Mouse (Mus musculus) forebrain, embryonic 15.5 days (tissue): Measurements from ENCODE around the gene Actn3. TPM values are rescaled to one million over a fixed set of nuclear protein-coding genes. Genes with fewer than 3 reads are reported as not detected.
"Not testable (repeated sequence)": the region's sequence is repeated elsewhere in the genome, so short reads cannot be mapped to it uniquely, and the experiment has no call there.

Experiments used
- ATAC-seq: fragments of 200-750 bp; cut with Nextera tagmentation; replicated peaks from 2 replicates; pipeline ENCODE4 v1.8.0; 2017; ENCODE audit warnings: mild to moderate bottlenecking, moderate TSS enrichment, moderate library complexity
- H3K27ac ChIP-seq: fragments of 300-500 bp; sonication (generic); replicated peaks from 2 replicates; pipeline ENCODE4 v1.5.1; 2015; ENCODE audit warnings: mild to moderate bottlenecking, inconsistent platforms
- H3K27me3 ChIP-seq: fragments of 300-500 bp; sonication (generic); 2 replicates; pipeline ENCODE4 v1.6.1; 2015; ENCODE audit warnings: inconsistent platforms
- H3K36me3 ChIP-seq: fragments of 300-500 bp; sonication (generic); 2 replicates; pipeline ENCODE4 v1.6.1; 2015; ENCODE audit warnings: mild to moderate bottlenecking, inconsistent platforms
- H3K4me1 ChIP-seq: fragments of 300-500 bp; sonication (generic); 2 replicates; pipeline ENCODE4 v1.6.1; 2015; ENCODE audit warnings: inconsistent platforms
- H3K4me2 ChIP-seq: fragments of 300-500 bp; sonication (generic); replicated peaks from 2 replicates; pipeline ENCODE4 v1.6.1; 2015; ENCODE audit warnings: mild to moderate bottlenecking, inconsistent platforms
- H3K4me3 ChIP-seq: fragments of 300-500 bp; sonication (generic); 2 replicates; pipeline ENCODE4 v1.5.1; 2015; ENCODE audit warnings: mild to moderate bottlenecking, inconsistent platforms
- H3K9ac ChIP-seq: fragments of 300-500 bp; sonication (generic); replicated peaks from 2 replicates; pipeline ENCODE4 v1.6.1; 2015; ENCODE audit warnings: mild to moderate bottlenecking, inconsistent platforms
- H3K9me3 ChIP-seq: fragments of 300-500 bp; sonication (generic); 2 replicates; pipeline ENCODE4 v1.6.1; 2016; ENCODE audit warnings: inconsistent platforms
- WGBS: fragments of 180-500 bp; shearing (Covaris S2); methylation state at CpG from one replicate; pipeline ENCODE4 v1.1.7; 2015; ENCODE audit warnings: mixed read lengths; 5-methylcytosine and 5-hydroxymethylcytosine counted together
- polyA plus RNA-seq: library from polyadenylated mRNA; unstranded; fragments of >200 nt; fragmentation: Nextera tagmentation; extraction: Ambion mirVana; gene quantifications from 2 replicates; pipeline ENCODE4 v1.2.1, GENCODE M21; 2015

Actn3 gene
- polyA plus RNA-seq, 1 experiment from 2014 or later = 0.73 TPM

DNA sequence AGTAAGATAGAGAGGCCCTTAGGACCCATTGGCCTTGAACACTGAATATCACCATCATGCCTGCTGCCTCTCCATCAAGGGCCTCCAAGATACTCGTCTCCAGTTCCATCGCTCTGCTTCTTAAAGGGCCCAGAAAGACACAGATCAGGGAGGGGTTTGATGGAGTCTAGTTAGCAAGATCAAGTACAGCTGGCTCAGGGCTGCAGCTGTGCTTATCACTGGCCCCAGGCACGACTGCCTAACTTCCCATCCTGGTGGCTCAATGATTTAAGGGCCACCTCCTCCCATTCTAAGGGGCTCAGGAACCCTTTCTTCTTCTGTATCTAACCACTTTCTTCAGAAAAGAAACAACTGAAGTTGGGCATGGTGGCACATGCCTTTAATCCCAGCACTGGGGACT is 14.1 kb upstream of the Actn3 start:
- Histone ChIP-seq H3K4me1 (no peaks in the 10 kb centered on the region), H3K27ac (no peak overlapping the region), H3K9ac (no peak overlapping the region), H3K4me3 (no peak overlapping the region), H3K4me2 (no peak overlapping the region), H3K27me3 (no peaks in the 10 kb centered on the region), H3K36me3 (peaks cover 22% of the 10 kb centered on the region; the same call in 1 of the 2 replicates), H3K9me3 (no peaks in the 10 kb centered on the region)
- WGBS = 80% methylated on average over 3 of the region's 3 CpGs
- no peak for ATAC-seq

DNA sequence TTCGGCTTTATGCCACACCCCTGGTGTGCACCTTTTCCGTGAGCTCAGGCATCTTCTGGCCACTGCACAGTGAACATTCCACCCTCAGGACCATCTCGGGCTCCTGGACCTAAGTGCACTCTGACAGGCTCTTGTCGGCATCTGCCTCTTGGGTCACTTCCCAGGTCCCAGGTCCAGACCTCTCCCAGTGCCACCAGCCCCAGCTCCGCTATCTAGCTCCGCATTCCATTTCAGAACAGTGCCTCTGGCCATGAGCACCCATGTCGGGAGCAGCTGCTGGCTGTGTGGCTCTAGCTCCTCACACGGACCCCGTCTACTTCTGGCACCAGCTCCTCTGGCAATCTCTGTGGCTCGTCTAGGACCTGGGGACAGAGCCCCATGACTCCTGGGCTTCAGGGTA is 12.1 kb upstream of the Actn3 start:
- H3K27me3 ChIP-seq = no peaks in the 10 kb centered on the region
- H3K4me2 ChIP-seq = no peak overlapping the region
- peaks cover 22% of the 10 kb centered on the region; the same call in 1 of the 2 replicates for H3K36me3 ChIP-seq
- no peak overlapping the region for H3K4me3 ChIP-seq
- H3K4me1 ChIP-seq = no peaks in the 10 kb centered on the region
- no peak overlapping the region for H3K27ac ChIP-seq
- 89% methylated on average over 10 of the region's 10 CpGs for WGBS
- H3K9ac ChIP-seq = no peak overlapping the region
- no peak for ATAC-seq
- H3K9me3 ChIP-seq = no peaks in the 10 kb centered on the region

DNA sequence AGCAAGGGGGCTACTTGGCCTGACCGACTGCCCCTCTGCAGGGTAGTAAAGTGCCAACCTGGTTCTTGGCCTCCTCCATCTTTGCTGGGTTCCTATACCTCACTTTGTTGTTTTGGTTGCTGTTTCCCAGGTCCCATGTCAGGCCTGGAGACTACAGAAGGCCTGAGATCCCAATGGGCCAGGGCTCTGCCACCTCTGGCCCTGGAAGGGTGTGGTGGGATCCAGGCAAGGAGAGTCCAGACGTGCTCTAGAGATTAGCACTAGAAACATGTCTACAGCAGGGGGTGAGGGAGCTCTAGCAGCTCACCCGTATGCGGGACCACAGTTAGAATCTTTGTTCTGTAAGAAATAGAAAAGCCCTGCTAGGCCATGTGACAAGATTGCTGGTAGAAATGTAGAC is 6.3 kb upstream of the Actn3 start:
- Histone ChIP-seq H3K36me3 (no peaks in the 10 kb centered on the region), H3K4me2 (no peak overlapping the region), H3K27ac (no peak overlapping the region), H3K27me3 (no peaks in the 10 kb centered on the region), H3K9ac (no peak overlapping the region), H3K9me3 (no peaks in the 10 kb centered on the region), H3K4me1 (peaks cover 7% of the 10 kb centered on the region), H3K4me3 (no peak overlapping the region)
- no peak for ATAC-seq
- 83% methylated on average over 4 of the region's 4 CpGs for WGBS

DNA sequence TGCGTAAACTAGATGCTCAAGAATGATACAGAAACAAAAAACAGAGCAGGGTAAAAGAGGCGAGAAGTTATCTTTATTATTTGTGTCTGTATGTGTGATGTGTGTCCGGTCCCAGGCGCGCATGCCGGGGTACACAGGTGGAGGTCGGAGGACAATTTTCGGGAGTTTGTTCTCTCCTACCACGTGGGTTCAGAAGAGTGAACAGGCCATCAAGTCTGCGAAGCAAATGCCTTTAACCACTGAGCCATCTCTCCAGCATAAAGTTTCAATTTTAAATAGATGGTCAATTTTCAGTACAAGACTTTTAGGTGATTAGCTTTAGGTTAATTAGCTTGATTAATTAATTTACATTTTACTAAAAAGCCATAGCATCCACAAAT is 1.6 kb upstream of the Actn3 start:
- Histone ChIP-seq H3K27ac (no peak overlapping the region), H3K36me3 (no peaks in the 10 kb centered on the region), H3K4me2 (peak overlapping the region; percentile 90), H3K4me1 (peaks cover 16% of the 10 kb centered on the region), H3K9me3 (no peaks in the 10 kb centered on the region), H3K27me3 (peaks cover 3% of the 10 kb centered on the region; the same call in 1 of the 2 replicates), H3K4me3 (peak overlapping the region; percentile 91), H3K9ac (peak overlapping the region; percentile 84; the same call in 1 of the 2 replicates)
- ATAC-seq = no peak
- 64% methylated on average over 10 of the region's 10 CpGs for WGBS

DNA sequence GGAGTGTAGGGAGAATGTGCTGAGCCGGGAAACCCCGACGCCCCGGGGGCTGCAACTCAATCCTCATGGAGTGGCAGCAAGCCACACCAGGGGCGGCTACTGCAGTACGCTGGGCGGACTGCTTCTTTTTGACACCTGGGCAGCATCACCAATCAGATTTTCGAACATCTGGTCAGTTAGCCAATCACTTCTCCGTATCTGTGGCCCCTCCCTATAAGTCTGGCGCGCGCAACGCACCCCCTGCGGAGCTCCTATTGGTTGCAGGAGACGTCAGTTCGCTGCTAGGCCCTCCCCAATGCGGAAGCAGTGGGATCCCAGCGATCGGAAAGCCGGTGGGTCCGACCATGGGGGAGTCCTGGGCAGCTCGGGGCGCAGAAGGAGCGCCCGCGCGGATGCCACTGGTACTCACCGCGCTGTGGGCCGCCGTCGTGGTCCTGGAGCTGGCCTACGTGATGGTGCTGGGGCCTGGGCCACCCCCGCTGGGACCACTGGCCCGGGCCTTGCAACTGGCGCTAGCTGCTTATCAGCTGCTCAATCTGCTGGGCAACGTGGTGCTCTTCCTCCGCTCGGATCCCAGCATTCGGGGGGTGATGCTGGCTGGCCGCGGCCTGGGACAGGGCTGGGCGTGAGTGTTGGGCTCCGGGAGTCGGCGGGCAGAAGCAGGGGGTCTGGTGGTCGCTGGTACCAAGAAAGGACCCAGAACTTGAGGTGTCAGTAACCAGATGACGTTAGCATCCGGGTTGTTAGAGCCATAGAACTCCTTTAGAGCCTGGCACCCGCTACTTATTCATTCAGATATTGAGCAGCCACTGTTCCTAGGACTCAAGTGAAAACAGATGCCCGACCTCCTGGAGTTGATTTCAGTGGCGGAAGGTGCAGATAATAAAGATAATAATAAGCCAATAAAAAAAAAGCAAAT is 955 bp upstream of the Actn3 start, which contains the start of gene Zdhhc24:
TSS of gene Zdhhc24 (plus strand) at position 264 of the 919 bp plus-strand sequence.
- peak within 1 kb of the TSS; percentile 91 for H3K4me3 ChIP-seq
- peak within 1 kb of the TSS; percentile 90 for H3K4me2 ChIP-seq
- WGBS = 1% methylated on average over 52 of the region's 52 CpGs
- no peaks in the 10 kb centered on the region for H3K9me3 ChIP-seq
- peak within 1 kb of the TSS; percentile 84 for H3K9ac ChIP-seq
- H3K27ac ChIP-seq = peak within 1 kb of the TSS; percentile 59
- H3K27me3 ChIP-seq = peaks cover 3% of the 10 kb centered on the region; the same call in 1 of the 2 replicates
- H3K36me3 ChIP-seq = no peaks in the 10 kb centered on the region
- peak; percentile 98 for ATAC-seq
- peaks cover 16% of the 10 kb centered on the region for H3K4me1 ChIP-seq

DNA sequence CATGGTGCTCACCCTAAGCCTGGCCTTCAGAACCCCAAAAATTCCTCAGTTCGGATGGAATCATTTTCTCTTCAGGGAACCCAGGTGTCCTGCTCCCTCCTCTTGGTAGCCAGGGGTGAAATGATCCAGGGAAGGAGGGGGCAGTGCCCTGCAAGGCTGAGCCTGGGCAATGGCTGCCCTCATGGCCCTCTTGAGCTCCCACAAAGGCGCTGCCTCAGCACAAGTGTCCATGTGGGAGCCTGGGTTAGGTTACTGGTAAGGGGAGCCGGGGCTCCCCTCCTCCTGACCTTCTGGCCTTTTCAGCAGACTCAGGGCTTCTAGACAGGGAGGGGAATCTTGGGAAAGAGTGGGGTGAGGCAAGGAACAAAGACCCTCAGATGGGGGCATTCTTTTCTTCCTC is 954 bp downstream of the Actn3 start:
- H3K9ac ChIP-seq = no peak overlapping the region
- no peaks in the 10 kb centered on the region for H3K36me3 ChIP-seq
- WGBS = 66% methylated on average over 3 of the region's 3 CpGs
- no peaks in the 10 kb centered on the region for H3K9me3 ChIP-seq
- H3K27me3 ChIP-seq = peaks cover 3% of the 10 kb centered on the region; the same call in 1 of the 2 replicates
- no peak for ATAC-seq
- no peak overlapping the region for H3K4me2 ChIP-seq
- peaks cover 16% of the 10 kb centered on the region for H3K4me1 ChIP-seq
- H3K4me3 ChIP-seq = no peak overlapping the region
- no peak overlapping the region for H3K27ac ChIP-seq

DNA sequence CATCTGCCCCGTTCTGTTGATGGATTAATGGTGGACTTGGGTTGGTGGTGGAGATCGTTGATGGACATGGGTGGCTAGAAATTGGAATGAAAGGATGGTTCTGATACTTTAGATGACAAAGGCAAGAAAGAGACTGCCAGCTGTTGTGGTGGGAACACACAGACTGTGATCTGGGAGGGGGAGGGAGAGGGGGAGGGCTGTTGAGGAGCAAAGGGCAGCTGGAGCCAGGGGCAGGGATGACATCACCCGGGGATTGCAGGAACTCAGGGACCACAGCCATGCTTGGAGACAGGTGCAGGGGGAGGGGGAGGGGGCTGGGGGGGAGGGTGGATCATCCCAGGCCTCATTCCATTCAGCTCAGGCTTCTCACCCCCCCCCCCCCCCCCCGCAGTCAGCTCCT is 1.5 kb downstream of the Actn3 start:
- Histone ChIP-seq H3K27ac (no peak overlapping the region), H3K27me3 (peaks cover 3% of the 10 kb centered on the region; the same call in 1 of the 2 replicates), H3K4me3 (no peak overlapping the region), H3K4me2 (no peak overlapping the region), H3K36me3 (no peaks in the 10 kb centered on the region), H3K4me1 (peaks cover 16% of the 10 kb centered on the region), H3K9ac (no peak overlapping the region), H3K9me3 (no peaks in the 10 kb centered on the region)
- 81% methylated on average over 2 of the region's 4 CpGs for WGBS
- no peak for ATAC-seq

DNA sequence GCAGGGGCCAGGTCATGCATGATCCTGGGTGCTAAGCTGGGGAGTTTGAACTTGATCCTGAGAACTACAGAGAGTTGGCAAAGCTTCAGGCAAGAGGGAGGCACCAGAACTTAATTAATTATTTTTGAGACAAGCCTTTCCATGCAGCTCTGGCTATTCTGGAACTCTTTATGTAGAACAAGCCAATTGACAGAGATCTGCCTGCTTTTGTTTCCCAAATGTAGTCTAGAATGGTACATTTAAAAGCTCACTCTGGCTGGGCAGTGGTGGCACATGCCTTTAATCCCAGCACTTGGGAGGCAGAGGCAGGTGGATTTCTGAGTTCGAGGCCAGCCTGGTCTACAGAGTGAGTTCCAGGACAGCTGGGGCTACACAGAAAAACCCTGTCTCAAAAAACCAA is 3.1 kb downstream of the Actn3 start:
- not testable (repeated sequence) for ATAC-seq, H3K9me3 ChIP-seq, H3K4me2 ChIP-seq, H3K27ac ChIP-seq, H3K9ac ChIP-seq, H3K27me3 ChIP-seq, H3K36me3 ChIP-seq, H3K4me3 ChIP-seq
- H3K4me1 ChIP-seq = peaks cover 14% of the 10 kb centered on the region
- 91% methylated on average over 1 of the region's 1 CpGs for WGBS

DNA sequence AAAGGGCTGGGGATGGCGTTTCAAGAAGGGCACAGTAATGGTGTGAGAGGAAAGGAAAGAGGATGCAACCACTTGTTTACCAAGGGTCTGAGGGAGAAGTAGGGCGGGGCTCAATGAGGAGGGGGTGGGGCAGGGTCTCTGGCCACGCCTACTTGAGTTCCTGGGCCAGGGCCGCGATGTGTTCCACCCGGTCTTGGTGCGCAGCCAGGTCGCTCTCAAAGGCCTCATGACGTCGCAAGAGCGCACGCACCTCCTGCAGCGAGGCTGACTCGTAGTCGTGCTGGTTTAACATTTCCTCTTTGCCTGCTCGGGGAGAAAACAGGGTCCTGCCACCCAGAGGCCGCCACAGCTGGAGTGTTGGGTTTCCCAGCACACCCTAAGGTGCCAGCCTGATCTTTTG is 12.6 kb downstream of the Actn3 start:
- Histone ChIP-seq H3K36me3 (peaks cover 5% of the 10 kb centered on the region; the same call in 1 of the 2 replicates), H3K4me1 (no peaks in the 10 kb centered on the region), H3K27ac (no peak overlapping the region), H3K27me3 (no peaks in the 10 kb centered on the region), H3K4me3 (no peak overlapping the region), H3K9ac (no peak overlapping the region), H3K9me3 (no peaks in the 10 kb centered on the region), H3K4me2 (0 out of 2 replicates have a peak overlapping the region, but pooled peaks have one; percentile 18)
- ATAC-seq = no peak
- 4% methylated on average over 17 of the region's 17 CpGs for WGBS

DNA sequence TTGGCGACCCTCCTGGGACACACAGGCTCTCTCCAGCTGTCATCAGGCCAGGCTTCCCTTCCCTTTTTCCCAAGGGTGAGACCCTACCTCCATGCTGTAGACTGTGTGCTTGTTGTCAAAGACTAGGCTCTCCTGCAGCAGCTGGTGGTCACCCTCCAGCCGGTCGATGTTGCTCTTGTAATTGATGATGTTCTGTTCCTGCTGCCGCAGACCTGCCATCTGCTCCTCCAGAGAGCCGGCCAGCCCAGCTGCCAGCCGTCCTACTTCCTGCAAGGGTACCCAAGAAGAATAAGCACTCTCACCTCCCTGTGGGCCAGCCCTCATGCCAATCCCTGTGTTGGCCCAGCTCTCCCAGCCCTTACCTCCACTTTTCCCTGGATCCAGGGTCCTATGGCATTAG is 14.7 kb downstream of the Actn3 start:
- H3K27ac ChIP-seq = no peak overlapping the region
- no peaks in the 10 kb centered on the region for H3K9me3 ChIP-seq
- H3K4me3 ChIP-seq = no peak overlapping the region
- no peak overlapping the region for H3K4me2 ChIP-seq
- 77% methylated on average over 6 of the region's 6 CpGs for WGBS
- H3K9ac ChIP-seq = no peak overlapping the region
- ATAC-seq = no peak
- peaks cover 5% of the 10 kb centered on the region; the same call in 1 of the 2 replicates for H3K36me3 ChIP-seq
- H3K27me3 ChIP-seq = no peaks in the 10 kb centered on the region
- H3K4me1 ChIP-seq = no peaks in the 10 kb centered on the region

DNA sequence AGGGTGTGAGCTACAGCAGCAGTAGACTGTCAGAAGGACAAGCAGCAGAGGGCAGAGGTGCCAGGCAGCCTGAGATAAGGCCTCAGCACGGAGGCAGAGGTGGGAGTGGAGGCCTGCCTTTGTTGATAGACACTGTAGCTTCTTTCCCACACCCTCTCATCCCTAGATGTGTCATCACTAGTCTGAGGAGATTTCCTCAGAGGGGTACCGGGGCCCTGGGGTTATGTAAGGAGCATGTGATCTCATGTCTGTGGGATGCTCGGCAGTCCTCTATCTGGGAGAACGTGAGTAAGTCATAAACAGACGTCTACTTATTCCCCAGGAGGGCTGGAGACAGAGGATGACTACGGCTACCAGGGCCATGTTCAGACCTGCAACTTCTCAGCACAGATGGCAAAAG is 18.6 kb downstream of the Actn3 start:
- peaks cover 5% of the 10 kb centered on the region; the same call in 1 of the 2 replicates for H3K36me3 ChIP-seq
- no peak for ATAC-seq
- H3K9ac ChIP-seq = no peak overlapping the region
- H3K27me3 ChIP-seq = peaks cover 5% of the 10 kb centered on the region; the same call in 1 of the 2 replicates
- no peak overlapping the region for H3K4me2 ChIP-seq
- WGBS = 84% methylated on average over 6 of the region's 6 CpGs
- no peak overlapping the region for H3K4me3 ChIP-seq
- H3K27ac ChIP-seq = no peak overlapping the region
- H3K4me1 ChIP-seq = peaks cover 16% of the 10 kb centered on the region
- no peaks in the 10 kb centered on the region for H3K9me3 ChIP-seq

DNA sequence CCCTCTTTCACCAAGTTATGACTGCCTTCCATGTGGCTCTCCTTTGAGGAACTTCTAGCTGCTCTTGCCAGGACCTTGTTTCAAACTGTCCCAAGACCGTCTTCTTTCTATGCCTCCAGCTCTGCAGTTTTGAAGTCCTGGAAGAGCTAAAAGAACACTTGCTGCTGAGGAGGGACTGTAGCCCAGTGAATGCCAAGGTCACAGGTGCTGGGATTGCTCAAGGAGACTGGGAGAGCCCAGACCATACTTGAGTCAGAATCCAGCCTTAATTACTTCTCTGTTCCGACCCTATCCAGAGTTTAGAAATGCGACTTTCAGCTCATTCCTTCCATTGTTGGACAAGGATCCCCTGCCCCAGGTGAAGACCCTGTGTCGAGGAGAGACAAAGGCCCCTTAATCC is 21.8 kb downstream of the Actn3 start:
- ATAC-seq = no peak
- H3K4me2 ChIP-seq = peak overlapping the region; percentile 96
- H3K27me3 ChIP-seq = peaks cover 5% of the 10 kb centered on the region; the same call in 1 of the 2 replicates
- H3K9me3 ChIP-seq = no peaks in the 10 kb centered on the region
- no peak overlapping the region for H3K27ac ChIP-seq
- peak overlapping the region; percentile 62 for H3K9ac ChIP-seq
- H3K4me1 ChIP-seq = peaks cover 16% of the 10 kb centered on the region
- H3K4me3 ChIP-seq = peak overlapping the region; percentile 81
- WGBS = 48% methylated on average over 4 of the region's 4 CpGs
- H3K36me3 ChIP-seq = peaks cover 4% of the 10 kb centered on the region; the same call in 1 of the 2 replicates
